Mouse (Mus musculus) olfactory bulb, adult 2 months (tissue): ENCODE measurements around the gene Fabp3. TPM values are rescaled to one million over a fixed set of nuclear protein-coding genes. Genes with fewer than 3 reads are reported as not detected.

Source experiments
- H3K27ac ChIP-seq: fragments of 200-500 bp; 2 replicates; pipeline ENCODE4 v1.5.1; 2012; ENCODE audit warnings: low read depth, low read length; ENCODE audit not compliant: insufficient read depth
- H3K4me1 ChIP-seq: fragments of 200-500 bp; 2 replicates; pipeline ENCODE4 v1.6.1; 2012; ENCODE audit warnings: low read length; ENCODE audit not compliant: control insufficient read depth, insufficient read depth
- H3K4me3 ChIP-seq: fragments of 200-500 bp; 2 replicates; pipeline ENCODE4 v1.5.1; 2012; ENCODE audit warnings: mild to moderate bottlenecking, low read depth, low read length, moderate library complexity; ENCODE audit not compliant: insufficient read depth
- CTCF ChIP-seq: fragments of 200-500 bp; IDR thresholded peaks from 2 replicates; pipeline ENCODE4 v1.5.1; 2012; ENCODE audit warnings: low read depth, mild to moderate bottlenecking, low read length, moderate library complexity; ENCODE audit not compliant: insufficient read depth
- POLR2A ChIP-seq: fragments of 200-500 bp; IDR thresholded peaks from 2 replicates; pipeline ENCODE4 v1.6.1; 2012; ENCODE audit warnings: mild to moderate bottlenecking, low read depth, low read length, moderate library complexity; ENCODE audit not compliant: insufficient read depth
- WGBS: fragments of 180-500 bp; shearing (Covaris S2); methylation state at CpG from one replicate; pipeline ENCODE4 v1.1.7; 2018; 5-methylcytosine and 5-hydroxymethylcytosine counted together
- polyA plus RNA-seq: library from polyadenylated mRNA; stranded (reverse); fragments of >200 nt; gene quantifications from 2 replicates; pipeline ENCODE4 v1.2.4, GENCODE M21; 2012; ENCODE audit warnings: low replicate concordance; ENCODE audit not compliant: missing spikeins, insufficient read depth, insufficient read length

The Fabp3 gene
- polyA plus RNA-seq, 1 experiment: not detected

DNA sequence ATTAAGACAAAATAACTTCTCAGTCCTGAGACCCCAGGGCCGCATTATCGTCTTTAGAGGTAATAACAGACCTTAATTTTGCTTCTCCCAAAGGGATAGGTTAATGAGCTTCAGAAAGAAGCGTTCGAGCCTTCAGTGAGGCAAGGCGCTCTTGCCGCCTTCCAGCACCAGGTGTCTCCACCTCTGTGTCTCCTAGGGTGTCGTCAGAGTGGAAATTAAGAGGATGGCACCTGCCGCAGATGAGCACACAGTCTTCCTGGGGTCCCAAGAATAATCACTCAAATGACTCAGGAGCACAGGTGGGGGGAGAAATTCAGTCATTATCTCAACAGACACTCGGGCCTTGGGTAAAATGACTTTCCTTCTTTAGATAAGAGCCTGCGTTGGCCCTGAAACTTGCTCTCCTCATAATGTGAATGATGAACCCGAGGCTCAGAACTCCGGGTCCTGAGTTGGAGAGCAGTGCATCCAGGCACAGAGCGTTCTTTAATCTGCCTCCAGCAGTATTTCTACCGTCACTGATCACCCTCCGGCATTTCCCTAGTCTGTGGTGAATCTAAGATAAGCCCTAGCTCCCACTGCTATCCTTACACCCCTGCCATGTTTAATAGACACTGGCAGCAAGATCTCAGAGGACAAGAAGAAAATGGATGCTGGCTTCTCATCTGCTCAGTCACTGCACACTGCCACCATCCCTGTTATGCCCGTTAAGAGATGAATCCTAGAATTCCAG lies 42.5 kb downstream of the Fabp3 start:
- Histone ChIP-seq H3K4me1 (no peaks in the 10 kb centered on the region), H3K4me3 (no peak overlapping the region), H3K27ac (no peak overlapping the region)
- TF ChIP-seq POLR2A: no peak
- TF ChIP-seq CTCF: 0 out of 2 replicates have a peak, but pooled peaks have one; percentile 14
- 89% methylated on average over 16 of the region's 16 CpGs for WGBS

DNA sequence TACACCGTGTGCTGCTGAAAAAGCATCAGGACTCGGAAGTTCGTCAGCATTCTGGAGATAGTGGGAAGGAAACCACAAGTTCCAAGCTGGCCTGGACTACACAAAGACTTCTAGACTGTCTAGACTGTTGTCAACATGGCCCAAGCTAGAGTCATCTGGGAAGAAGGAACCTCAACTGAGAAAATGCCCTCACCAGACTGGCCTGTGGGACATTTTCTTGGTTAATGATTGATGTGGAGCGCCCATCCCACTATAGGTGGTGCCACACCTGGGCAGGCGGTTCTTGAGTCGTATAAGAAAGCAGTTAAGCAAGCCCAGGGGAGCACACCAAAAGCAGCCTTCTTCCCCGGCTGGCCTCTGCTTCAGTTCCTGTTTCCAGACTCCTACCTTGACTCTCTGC lies 44.2 kb downstream of the Fabp3 start:
- no peak overlapping the region for H3K4me3 ChIP-seq
- no peaks in the 10 kb centered on the region for H3K4me1 ChIP-seq
- WGBS: 96% methylated on average over 7 of the region's 7 CpGs
- no peak overlapping the region for H3K27ac ChIP-seq
- no peak for TF ChIP-seq CTCF
- TF ChIP-seq POLR2A: no peak

- Histone ChIP-seq H3K4me3 (no peak overlapping the region), H3K27ac (no peak overlapping the region), H3K4me1 (peaks cover 4% of the 10 kb centered on the region; the same call in 1 of the 2 replicates)
- no peak for TF ChIP-seq CTCF
- TF ChIP-seq POLR2A: no peak
These were observed 49.6 kb downstream of the Fabp3 start for GRCm38 (mm10) chr4:130357946-130358345.

GRCm38 (mm10) chr4:130359486-130360237 lies 51.3 kb downstream of the Fabp3 start, which contains the start of the genes Zcchc17 and Snrnp40:
Zcchc17 (minus strand) TSS chr4:130359943.
Snrnp40 (plus strand) TSS chr4:130360132.
- Histone ChIP-seq H3K4me3 (peak within 1 kb of the TSS; percentile 73), H3K4me1 (peaks cover 4% of the 10 kb centered on the region; the same call in 1 of the 2 replicates), H3K27ac (peak within 1 kb of the TSS; percentile 24; the same call in 1 of the 2 replicates)
- under 1% methylated on average over 49 of the region's 49 CpGs for WGBS
- peak; percentile 82 for TF ChIP-seq POLR2A
- TF ChIP-seq CTCF: no peak

DNA sequence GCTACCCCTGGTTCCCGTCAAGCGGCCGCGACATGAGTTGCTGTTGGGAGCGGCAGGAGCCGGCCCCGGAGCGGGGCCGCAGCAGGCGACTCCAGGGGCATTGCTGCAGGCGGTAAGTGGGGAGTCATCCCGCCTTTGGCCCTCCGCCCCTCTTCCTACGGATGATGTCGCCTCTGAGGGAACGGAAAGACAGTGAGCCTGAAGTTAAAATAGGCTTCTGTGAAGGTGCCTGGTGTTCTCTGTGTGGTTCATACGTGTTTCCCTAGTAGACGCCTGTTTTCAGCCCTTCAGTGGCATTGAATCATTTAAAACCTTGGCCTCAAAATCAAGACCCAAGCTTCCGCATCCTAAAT lies 51.8 kb downstream of the Fabp3 start:
- TF ChIP-seq CTCF (no peak), POLR2A (no peak)
- Histone ChIP-seq H3K4me1 (peaks cover 4% of the 10 kb centered on the region; the same call in 1 of the 2 replicates), H3K27ac (no peak overlapping the region), H3K4me3 (peak overlapping the region; percentile 68)
- under 1% methylated on average over 19 of the region's 19 CpGs for WGBS

Other genes starting within 250 kb of the Fabp3 start
- not detected in 2 replicates for gene Pef1, start 206.0 kb upstream of the Fabp3 start, polyA plus RNA-seq
- not detected in 2 replicates for gene Hcrtr1, start 169.2 kb upstream of the Fabp3 start, polyA plus RNA-seq
- gene Tinagl1, start 133.5 kb upstream of the Fabp3 start, polyA plus RNA-seq: not detected in 2 replicates
- not detected in 2 replicates for gene Gm853, start 86.2 kb upstream of the Fabp3 start, polyA plus RNA-seq
- gene Serinc2, start 29.4 kb upstream of the Fabp3 start, polyA plus RNA-seq: not detected in 2 replicates
- gene Gm10570, start 79 bp downstream of the Fabp3 start, polyA plus RNA-seq: not detected in 2 replicates
- gene Zcchc17, start 51.3 kb downstream of the Fabp3 start, polyA plus RNA-seq: not detected in 2 replicates
- not detected in 2 replicates for gene Snrnp40, start 51.5 kb downstream of the Fabp3 start, polyA plus RNA-seq